Mouse (Mus musculus) bone marrow, adult 2 months (tissue): ENCODE data around the gene Mrpl14.

Experiments used
- CTCF ChIP-seq: fragments of 200-500 bp; IDR thresholded peaks from 2 replicates; pipeline ENCODE4 v1.5.1; 2011; ENCODE audit warnings: low read length, control low read depth; ENCODE audit not compliant: control insufficient read depth, insufficient read depth
- POLR2A ChIP-seq: fragments of 200-500 bp; IDR thresholded peaks from 2 replicates; pipeline ENCODE4 v1.6.1; 2011; ENCODE audit warnings: low read depth, mild to moderate bottlenecking, control low read depth, low read length, borderline replicate concordance; ENCODE audit not compliant: control insufficient read depth

DNA sequence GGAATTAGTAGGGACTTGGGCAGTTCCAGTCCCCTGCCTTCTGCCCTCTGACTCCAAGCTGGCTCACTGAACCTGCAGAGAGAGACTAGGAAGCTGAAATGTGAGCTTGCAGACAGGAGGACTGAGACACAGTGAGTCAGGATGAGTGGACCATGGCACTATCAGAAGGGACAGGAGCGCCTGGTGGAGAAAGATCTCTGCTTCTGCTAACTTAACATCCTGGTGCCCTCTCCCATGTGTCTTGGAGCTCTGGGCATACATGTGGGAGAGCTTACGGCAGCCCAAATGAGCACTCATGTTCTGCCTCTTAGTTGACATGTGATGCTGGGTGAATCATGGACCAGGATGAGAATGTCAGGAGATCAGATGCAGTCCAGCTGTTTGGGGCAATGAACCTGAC lies 59.5 kb downstream of the Mrpl14 start:
- TF ChIP-seq POLR2A (no peak), CTCF (no peak)
